Mouse (Mus musculus) heart, postnatal 36 days (tissue): ENCODE data around the gene Fgfrl1. TPM values are rescaled to one million over a fixed set of nuclear protein-coding genes. Genes with fewer than 3 reads are reported as not detected.
"Not testable (repeated sequence)": the region's sequence is repeated elsewhere in the genome, so short reads cannot be mapped to it uniquely, and the experiment has no call there.

Source experiments
- DNase-seq, 2 experiments: peaks; one replicate each; pipeline ENCODE4 v3.0.0; 2021 to 2022
- intact Hi-C: fragments of 180-260 bp; cut with DNase I; formaldehyde crosslinking; loops from one replicate; pipeline ENCODE4 v1.15.1; 2025
- total RNA-seq, 2 experiments: library from RNA; stranded (reverse); gene quantifications; 2 replicates each; pipeline ENCODE4 v1.2.3; 2021

The Fgfrl1 gene
- total RNA-seq, 2 experiments from 2014 or later, result 21.5 to 23.6 TPM

DNA sequence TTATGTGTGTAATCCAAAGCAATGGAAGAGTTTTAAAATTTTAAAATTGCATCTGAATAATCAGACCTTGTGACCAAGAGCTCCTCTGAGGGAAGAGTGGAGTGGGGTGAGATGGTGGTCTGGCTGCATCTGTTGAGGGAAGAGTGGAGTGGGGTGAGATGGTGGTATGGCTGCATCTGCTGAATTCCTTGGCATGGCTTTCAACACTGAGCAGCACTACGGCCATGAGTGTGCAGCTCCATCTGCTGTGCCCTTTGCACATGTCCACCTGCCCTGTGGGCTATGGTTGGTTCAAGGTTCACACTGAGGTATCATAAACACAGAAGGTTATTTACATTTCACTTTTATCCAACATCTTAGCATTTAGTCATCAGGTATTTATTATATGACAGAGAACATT is 35.2 kb downstream of the Fgfrl1 start:
- intact Hi-C loops, result loop anchor here (1.0 to 5.0 kb wide), 3 partner anchors 35 to 300 kb away; partner anchors contain the start of gene Fgfrl1
- no peak for DNase-seq

DNA sequence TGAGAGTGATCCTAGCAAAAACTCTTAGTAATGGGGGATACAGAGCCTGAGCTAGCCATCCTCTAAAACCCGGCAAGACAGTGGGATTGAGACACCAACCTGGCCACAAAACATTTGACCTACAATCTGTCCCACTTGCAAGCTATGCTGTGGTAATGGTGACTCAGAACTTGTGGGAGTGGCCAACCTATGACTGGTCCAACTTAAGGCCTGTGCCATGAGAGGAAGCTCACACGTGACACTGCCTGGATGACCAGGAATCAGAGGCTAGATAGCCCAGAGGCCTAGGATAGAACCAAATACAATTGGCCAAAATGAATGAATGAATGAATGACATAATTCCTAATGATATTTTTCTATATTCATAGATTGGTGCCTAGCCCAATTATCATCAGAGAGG is 49.7 kb downstream of the Fgfrl1 start:
- intact Hi-C loops, result no loop called here
- no peak for DNase-seq

- no peak for DNase-seq
- intact Hi-C loops, result no loop called here
These were observed 50.4 kb downstream of the Fgfrl1 start for GRCm38 (mm10) chr5:108742596-108742995.

- no peak for DNase-seq
- intact Hi-C loops, result no loop called here
These were observed 51.7 kb downstream of the Fgfrl1 start for GRCm38 (mm10) chr5:108743856-108744255.

DNA sequence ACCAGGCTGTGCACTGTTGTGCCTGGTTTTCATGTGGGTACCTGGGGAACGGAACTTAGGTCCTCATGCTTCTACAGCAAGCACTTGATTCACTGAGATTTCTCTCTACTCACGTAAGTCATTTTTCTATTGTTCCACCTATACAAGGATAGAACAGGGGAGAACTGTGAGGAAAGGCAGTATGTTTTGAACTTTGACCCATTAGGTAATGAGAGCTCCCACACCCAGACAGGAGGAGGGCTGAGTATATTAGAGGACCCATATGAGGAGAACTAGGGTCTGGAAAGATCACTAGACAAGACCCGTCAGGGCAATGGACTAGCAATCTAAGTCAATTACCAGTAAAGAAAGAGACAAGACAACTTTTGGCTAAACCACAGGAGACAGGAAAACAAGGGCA is 52.4 kb downstream of the Fgfrl1 start:
- intact Hi-C loops, result no loop called here
- no peak for DNase-seq

GRCm38 (mm10) chr5:108750328-108751210 is 58.4 kb downstream of the Fgfrl1 start:
- DNase-seq, result no peak
- intact Hi-C loops, result no loop called here

- intact Hi-C loops, DNase-seq: not testable (repeated sequence)
These were observed 59.1 kb downstream of the Fgfrl1 start for GRCm38 (mm10) chr5:108751258-108751657.

Other genes starting within 250 kb of the Fgfrl1 start
- 1 to 10 TPM; 1.6 to 2.0 TPM for gene Mfsd7a, start 243.5 kb upstream of the Fgfrl1 start, total RNA-seq
- gene Pcgf3, start 231.2 kb upstream of the Fgfrl1 start, total RNA-seq, result 10 to 100 TPM; 27.2 to 30.8 TPM
- gene Cplx1, start 142.4 kb upstream of the Fgfrl1 start, total RNA-seq, result under 1 TPM in 1 of 2 experiments, not detected in 1; 0.25 TPM
- 10 to 100 TPM; 22.2 to 22.5 TPM for gene Gak, start 62.6 kb upstream of the Fgfrl1 start, total RNA-seq
- gene Tmem175, start 62.6 kb upstream of the Fgfrl1 start, total RNA-seq, result 10 to 100 TPM in 1 of 2 experiments, 1 to 10 TPM in 1; 9.8 to 11.8 TPM
- 10 to 100 TPM; 21.6 to 21.8 TPM for gene Idua, start 32.1 kb upstream of the Fgfrl1 start, total RNA-seq
- 1 to 10 TPM; 8.9 TPM for gene Dgkq, start 22.7 kb upstream of the Fgfrl1 start, total RNA-seq
- gene Slc26a1, start 16.8 kb upstream of the Fgfrl1 start, total RNA-seq, result not detected
- gene Rnf212, start 82.6 kb downstream of the Fgfrl1 start, total RNA-seq, result not detected
- not detected for gene Tmed11, start 103.0 kb downstream of the Fgfrl1 start, total RNA-seq
- gene Vmn2r8, start 116.5 kb downstream of the Fgfrl1 start, total RNA-seq, result not detected
- not detected for gene Vmn2r9, start 160.2 kb downstream of the Fgfrl1 start, total RNA-seq